Mouse (Mus musculus): ENCODE results near the gene Fbxw21.

DNA sequence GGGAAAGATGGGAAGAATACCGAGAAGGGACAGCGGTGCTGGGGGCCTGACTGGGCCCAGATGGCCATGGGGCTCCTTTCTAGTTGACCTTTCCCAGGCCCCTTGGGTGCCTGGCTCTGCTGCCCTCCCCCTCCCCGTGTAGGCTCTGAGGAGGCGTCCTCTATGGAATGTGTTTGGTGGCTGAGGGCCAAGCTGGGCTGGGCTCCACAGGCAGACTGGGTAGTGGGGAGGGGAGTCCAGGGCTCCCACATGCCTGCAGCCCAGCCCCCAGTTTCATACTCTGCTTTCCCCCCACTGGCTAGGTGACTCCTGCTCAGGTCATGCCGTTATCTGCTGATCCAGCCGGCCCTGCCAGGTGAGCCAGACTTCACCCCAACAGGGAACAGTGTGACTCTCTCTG lies 62.9 kb downstream of the Fbxw21 start:
- no peak for TF ChIP-seq EP300 (optimal IDR thresholded peaks at IDR 0.05)
- no peak for TF ChIP-seq CTCF (IDR thresholded peaks at IDR 0.05; ENCODE audit: low read depth)
